Mouse (Mus musculus): Measurements from ENCODE around the gene Castor1.

DNA sequence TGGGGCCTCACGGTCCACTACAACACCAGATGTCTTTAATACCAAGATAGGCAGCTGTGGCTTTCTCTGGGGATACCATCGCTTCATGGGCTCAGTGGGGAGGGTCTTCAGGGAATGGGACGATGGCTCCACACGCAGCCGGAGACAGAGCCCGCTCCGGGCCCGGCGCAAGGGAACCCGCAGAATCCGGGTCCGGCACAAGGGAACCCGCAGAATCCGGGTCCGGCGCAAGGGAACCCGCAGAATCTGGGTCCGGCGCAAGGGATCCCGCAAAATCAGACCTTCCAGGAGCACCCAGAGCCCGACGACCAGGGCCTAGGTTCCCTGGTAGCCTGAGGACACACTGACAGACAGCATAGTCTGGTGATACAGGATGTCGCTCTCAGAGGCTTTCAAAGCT is 21.7 kb downstream of the Castor1 start:
- TF ChIP-seq CTCF (IDR thresholded peaks at IDR 0.05; ENCODE audit: extremely low read depth, insufficient read depth, low read length): no peak
- TF ChIP-seq POLR2A (IDR thresholded peaks at IDR 0.05; ENCODE audit: extremely low read depth, insufficient read depth, low read length): no peak
